Comparison of ENCODE assay signal across 15 mouse cellular contexts in genomic region chr9:29036466-29036865, GRCm38 (mm10).
A peak's percentile ranks its signal among the peaks of the same experiment; 100 is the strongest.
DNase-seq lines count a peak whose midpoint lies in the region; ATAC-seq and TF ChIP-seq lines count a peak whose summit lies in the region.
"Had no signal": no experiment of that assay in that cellular context is flagged by ENCODE, and none has a peak within 500 bp of the region (broad histone marks: within the 10 kb centered on the region; RNA-seq: fewer than 3 reads in every experiment).

No protein-coding gene starts in this region.

- H3K36me3 ChIP-seq in intestine, embryonic 14.5 days (ENCODE audit: control insufficient read depth, insufficient read depth, low read length), result no peaks in the 10 kb centered on the region
- no peaks in the 10 kb centered on the region for H3K36me3 ChIP-seq in intestine, embryonic 16.5 days (ENCODE audit: control insufficient read depth, insufficient read depth, low read length)
- H3K36me3 ChIP-seq in E14TG2a.4 (ENCODE audit: insufficient read depth, low read length) (no peaks in the 10 kb centered on the region), ES-E14 (ENCODE audit: control insufficient read depth, insufficient read depth, low read length, poor library complexity, severe bottlenecking) (no peaks in the 10 kb centered on the region)
- no peaks in the 10 kb centered on the region for H3K36me3 ChIP-seq in intestine, postnatal 0 days (ENCODE audit: control insufficient read depth, insufficient read depth)
- H3K36me3 ChIP-seq: embryonic facial prominence, embryonic 13.5 days; hindbrain, embryonic 13.5 days had no signal

- ATAC-seq in intestine, embryonic 14.5 days (replicated peaks; ENCODE audit: low FRiP score, low TSS enrichment, low read depth), result 0 out of 2 replicates have a peak, but pooled peaks have one; percentile 23
- no peak for ATAC-seq in intestine, embryonic 16.5 days
- ATAC-seq in intestine, postnatal 0 days, result no peak
- ATAC-seq in monocyte, adult 5-6 weeks (replicated peaks; ENCODE audit: insufficient number of reproducible peaks, low FRiP score, low TSS enrichment, poor library complexity, severe bottlenecking), result no peak

- H3K4me1 ChIP-seq in intestine, embryonic 14.5 days (replicated peaks; ENCODE audit: control insufficient read depth, insufficient read depth, low read length), result no peaks in the 10 kb centered on the region; the same call in 1 of the 2 replicates
- 0 out of 2 replicates have a peak, but pooled peaks cover 5% of the 10 kb centered on the region for H3K4me1 ChIP-seq in intestine, embryonic 16.5 days (ENCODE audit: control insufficient read depth, insufficient read depth, low read length)
- H3K4me1 ChIP-seq in E14TG2a.4 (replicated peaks; ENCODE audit: low read depth, low read length) (no peaks in the 10 kb centered on the region), ES-E14 (ENCODE audit: control insufficient read depth in 2 of 2, insufficient read depth in 2 of 2, low read length in 2 of 2, poor library complexity in 1 of 2) (no peaks in the 10 kb centered on the region)
- H3K4me1 ChIP-seq in intestine, postnatal 0 days (replicated peaks; ENCODE audit: control insufficient read depth, insufficient read depth, low read length), result no peaks in the 10 kb centered on the region
- H3K4me1 ChIP-seq: megakaryocyte, embryonic 14.5 days had no signal

- H3K27ac ChIP-seq in intestine, embryonic 14.5 days (ENCODE audit: low read depth), result no peak overlapping the region
- H3K27ac ChIP-seq in intestine, embryonic 16.5 days (ENCODE audit: low read length), result no peak overlapping the region
- no peak overlapping the region for H3K27ac ChIP-seq in ES-E14 (ENCODE audit: insufficient read depth, low read depth, low read length, poor library complexity, severe bottlenecking)
- H3K27ac ChIP-seq in intestine, postnatal 0 days (ENCODE audit: low read depth, low read length), result no peak overlapping the region
- H3K27ac ChIP-seq: embryonic facial prominence, embryonic 13.5 days; hindbrain, embryonic 13.5 days had no signal

- H3K4me2 ChIP-seq in intestine, embryonic 14.5 days (ENCODE audit: low read length), result no peak overlapping the region
- H3K4me2 ChIP-seq in intestine, embryonic 16.5 days (ENCODE audit: low read depth, low read length), result no peak overlapping the region
- H3K4me2 ChIP-seq in intestine, postnatal 0 days (replicated peaks; ENCODE audit: low read depth), result no peak overlapping the region
- H3K4me2 ChIP-seq: embryonic facial prominence, embryonic 13.5 days; hindbrain, embryonic 13.5 days had no signal

- in situ Hi-C loops in ES-E14 (cut with MboI; ENCODE audit: low sequenced_read_pairs in 2 of 2, unreplicated experiment in 2 of 2), result no loop called here

- DNase-seq in intestine, embryonic 14.5 days (ENCODE audit: low spot score), result no peak
- peak; percentile 39 for DNase-seq in ES-E14 (ENCODE audit: low read depth, low spot score)
- no peak for DNase-seq in left cerebral cortex, postnatal 25 days (ENCODE audit: low spot score in 2 of 2)
- DNase-seq: cerebellum, postnatal 10 days; kidney, adult 9 months; liver; lung, adult 2 months; right cerebral cortex, postnatal 25 days had no signal

- peak; percentile 29; the same call in 1 of the 2 replicates for TF ChIP-seq CTCF in E14TG2a.4 (conservative IDR thresholded peaks at IDR 0.05; ENCODE audit: low read length)
- TF ChIP-seq CTCF in intestine, postnatal 0 days (IDR thresholded peaks at IDR 0.05; ENCODE audit: low read depth), result peak; percentile 27

- H3K4me3 ChIP-seq in intestine, embryonic 14.5 days (ENCODE audit: low read depth, low read length), result no peak overlapping the region
- H3K4me3 ChIP-seq in intestine, embryonic 16.5 days (ENCODE audit: low read length), result no peak overlapping the region
- H3K4me3 ChIP-seq in E14TG2a.4 (replicated peaks; ENCODE audit: low read length) (no peak overlapping the region), ES-E14 (ENCODE audit: insufficient read depth in 1 of 2, low read depth in 1 of 2, low read length in 2 of 2, poor library complexity in 1 of 2, severe bottlenecking in 1 of 2) (no peak overlapping the region)
- H3K4me3 ChIP-seq in intestine, postnatal 0 days (ENCODE audit: low read depth, low read length), result no peak overlapping the region
- H3K4me3 ChIP-seq: embryonic facial prominence, embryonic 13.5 days; hindbrain, embryonic 13.5 days; megakaryocyte, embryonic 14.5 days had no signal

- no peak overlapping the region for H3K9ac ChIP-seq in intestine, embryonic 14.5 days (ENCODE audit: low read length)
- no peak overlapping the region for H3K9ac ChIP-seq in intestine, embryonic 16.5 days (ENCODE audit: low read depth, low read length)
- no peak overlapping the region for H3K9ac ChIP-seq in ES-E14 (ENCODE audit: insufficient read depth, low read depth, low read length, poor library complexity, severe bottlenecking)
- H3K9ac ChIP-seq in intestine, postnatal 0 days (ENCODE audit: low read depth, low read length), result no peak overlapping the region
- H3K9ac ChIP-seq: embryonic facial prominence, embryonic 13.5 days; hindbrain, embryonic 13.5 days had no signal

- no peaks in the 10 kb centered on the region for H3K9me3 ChIP-seq in intestine, embryonic 14.5 days (ENCODE audit: control insufficient read depth, low read length)
- no peaks in the 10 kb centered on the region for H3K9me3 ChIP-seq in intestine, embryonic 16.5 days (ENCODE audit: control insufficient read depth, low read length)
- H3K9me3 ChIP-seq in E14TG2a.4 (ENCODE audit: low read length) (no peaks in the 10 kb centered on the region), ES-E14 (ENCODE audit: control insufficient read depth, insufficient read depth, low read depth, low read length) (no peaks in the 10 kb centered on the region)
- H3K9me3 ChIP-seq in intestine, postnatal 0 days (ENCODE audit: control insufficient read depth), result no peaks in the 10 kb centered on the region
- H3K9me3 ChIP-seq: embryonic facial prominence, embryonic 13.5 days; hindbrain, embryonic 13.5 days; megakaryocyte, embryonic 14.5 days had no signal

- WGBS in intestine, embryonic 14.5 days, result 44% methylated on average over 3 of the region's 3 CpGs
- WGBS in intestine, embryonic 16.5 days, result 44% methylated on average over 3 of the region's 3 CpGs
- WGBS in intestine, postnatal 0 days, result 46% methylated on average over 3 of the region's 3 CpGs

- H3K27me3 ChIP-seq in intestine, embryonic 14.5 days (replicated peaks; ENCODE audit: control insufficient read depth, insufficient read depth, low read length), result no peaks in the 10 kb centered on the region
- H3K27me3 ChIP-seq in intestine, embryonic 16.5 days (replicated peaks; ENCODE audit: control insufficient read depth, insufficient read depth, low read length), result no peaks in the 10 kb centered on the region
- no peaks in the 10 kb centered on the region for H3K27me3 ChIP-seq in E14TG2a.4 (ENCODE audit: insufficient read depth, low read length)
- no peaks in the 10 kb centered on the region for H3K27me3 ChIP-seq in intestine, postnatal 0 days (replicated peaks; ENCODE audit: control insufficient read depth, insufficient read depth, low read length)
- H3K27me3 ChIP-seq: embryonic facial prominence, embryonic 13.5 days; hindbrain, embryonic 13.5 days; megakaryocyte, embryonic 14.5 days had no signal

- intact Hi-C loops in left cerebral cortex, postnatal 25 days (cut with DNase I), result no loop called here

TF ChIP-seq in ES-E14, 5 proteins besides CTCF, POLR2A, EP300 and RAD21:
- TF ChIP-seq ZC3H11A (IDR thresholded peaks at IDR 0.05; ENCODE audit: borderline replicate concordance, low read depth, low read length) (no peak), ZNF384 (IDR thresholded peaks at IDR 0.05; ENCODE audit: low read depth, low read length) (no peak), MAFK (IDR thresholded peaks at IDR 0.05; ENCODE audit: insufficient read depth, low read depth, low read length) (no peak), HCFC1 (IDR thresholded peaks at IDR 0.05; ENCODE audit: borderline replicate concordance, insufficient read depth, low read length) (no peak), CHD2 (IDR thresholded peaks at IDR 0.05; ENCODE audit: low read depth, low read length) (no peak)
